In the genomic region with DNA sequence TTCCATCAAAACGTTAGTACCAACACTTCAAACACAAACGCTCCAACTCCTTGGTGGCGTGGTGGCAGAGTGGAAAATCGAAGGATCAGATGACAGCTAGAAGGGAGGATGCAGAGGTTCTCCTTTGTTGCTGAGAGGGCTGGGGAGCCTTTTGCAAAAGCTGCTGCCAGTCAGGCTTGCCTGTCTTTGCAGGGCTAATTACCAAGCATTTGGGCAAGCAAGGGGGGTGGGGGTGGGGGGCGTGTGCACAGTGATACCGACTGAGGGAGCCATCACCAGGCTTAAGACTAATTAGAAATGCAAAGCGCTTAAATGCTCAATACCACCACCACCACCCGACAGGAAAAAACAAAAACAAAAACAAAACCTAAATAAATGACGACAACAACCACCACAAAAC, we compare ENCODE assay signal across 7 mouse cellular contexts.
DNase-seq lines count a peak whose midpoint lies in the region; ATAC-seq and TF ChIP-seq lines count a peak whose summit lies in the region.

No protein-coding gene starts in this region.

- peak overlapping the region; percentile 82 for H3K27ac ChIP-seq in left cerebral cortex, adult 2 months
- peak overlapping the region; percentile 98 for H3K27ac ChIP-seq in forebrain, embryonic 11.5 days (ENCODE audit: low read depth, low read length)
- peak overlapping the region; percentile 66 for H3K27ac ChIP-seq in limb, embryonic 12.5 days

- no peaks in the 10 kb centered on the region for H3K27me3 ChIP-seq in forebrain, embryonic 11.5 days (ENCODE audit: control insufficient read depth, insufficient read depth, low read length)
- no peaks in the 10 kb centered on the region for H3K27me3 ChIP-seq in limb, embryonic 12.5 days

- H3K9me3 ChIP-seq in forebrain, embryonic 11.5 days (ENCODE audit: control insufficient read depth, low read length), result peaks cover 2% of the 10 kb centered on the region; the same call in 1 of the 2 replicates
- H3K9me3 ChIP-seq in limb, embryonic 12.5 days, result no peaks in the 10 kb centered on the region

- no peaks in the 10 kb centered on the region for H3K36me3 ChIP-seq in forebrain, embryonic 11.5 days (ENCODE audit: control insufficient read depth, insufficient read depth, low read length)
- H3K36me3 ChIP-seq in limb, embryonic 12.5 days, result no peaks in the 10 kb centered on the region

- H3K4me1 ChIP-seq in forebrain, embryonic 11.5 days (replicated peaks; ENCODE audit: control insufficient read depth, insufficient read depth, low read length), result peaks cover 5% of the 10 kb centered on the region; the same call in 1 of the 2 replicates
- peaks cover 23% of the 10 kb centered on the region for H3K4me1 ChIP-seq in limb, embryonic 12.5 days (replicated peaks)

- peak overlapping the region; percentile 59 for H3K9ac ChIP-seq in forebrain, embryonic 11.5 days (ENCODE audit: low read length)
- H3K9ac ChIP-seq in limb, embryonic 12.5 days (replicated peaks), result peak overlapping the region; percentile 60

- intact Hi-C loops in left cerebral cortex, adult 2 months (cut with DNase I), result loop anchor here (2.0 to 5.0 kb wide), 2 partner anchors 19 to 76 kb away; no protein-coding TSS in a partner anchor

- peak; percentile 82 for ATAC-seq in forebrain, embryonic 11.5 days (replicated peaks; ENCODE audit: low FRiP score)
- no peak for ATAC-seq in limb, embryonic 12.5 days (ENCODE audit: insufficient number of reproducible peaks, insufficient read depth, low FRiP score, low TSS enrichment, low read depth)
- ATAC-seq in erythroid progenitor cell, adult 5-6 weeks (replicated peaks; ENCODE audit: low FRiP score, poor library complexity, severe bottlenecking), result no peak

- peak overlapping the region; percentile 58 for H3K4me2 ChIP-seq in forebrain, embryonic 11.5 days (ENCODE audit: low read depth, low read length, severe bottlenecking)
- peak overlapping the region; percentile 83 for H3K4me2 ChIP-seq in limb, embryonic 12.5 days

- 2% methylated on average over 9 of the region's 9 CpGs for WGBS in forebrain, embryonic 11.5 days
- WGBS in limb, embryonic 12.5 days, result under 1% methylated on average over 9 of the region's 9 CpGs

- TF ChIP-seq CTCF in left cerebral cortex, adult 2 months (IDR thresholded peaks at IDR 0.05), result no peak

- peak overlapping the region; percentile 48 for H3K4me3 ChIP-seq in left cerebral cortex, adult 2 months
- peak overlapping the region; percentile 25 for H3K4me3 ChIP-seq in forebrain, embryonic 11.5 days (ENCODE audit: low read depth, low read length)
- peak overlapping the region; percentile 42 for H3K4me3 ChIP-seq in limb, embryonic 12.5 days (replicated peaks)

- DNase-seq in left cerebral cortex, adult 2 months (ENCODE audit: extremely low spot score in 1 of 2, low spot score in 2 of 2), result no peak
- DNase-seq in left cerebral cortex, adult 9 months (ENCODE audit: low spot score in 2 of 2), result no peak
- DNase-seq in forebrain, embryonic 11.5 days (ENCODE audit: low spot score), result peak; percentile 87
- DNase-seq in retina, embryonic 14.5 days (ENCODE audit: low spot score), result peak; percentile 75
- DNase-seq in lung, adult 18-20 months, result no peak

Comparison
In these comparisons a context has a peak if more than half of its experiments do, and no peak if none do; other contexts are left out.
1. DNase-seq: peak in forebrain, embryonic 11.5 days (single experiment) and retina, embryonic 14.5 days (single experiment); none in left cerebral cortex, adult 2 months (0 of 2), left cerebral cortex, adult 9 months (0 of 2) and lung, adult 18-20 months (0 of 2).
2. Peak in every context shown above with its lines, with median percentiles within 50 percentile points of each other: H3K27ac ChIP-seq and H3K4me3 ChIP-seq.